Mouse (Mus musculus) forebrain, embryonic 14.5 days (tissue): ENCODE data around the gene Ptger4. TPM values are rescaled to one million over a fixed set of nuclear protein-coding genes. Genes with fewer than 3 reads are reported as not detected.
A peak's percentile ranks its signal among the peaks of the same experiment; 100 is the strongest.

ENCODE experiments used
- ATAC-seq: fragments of 200-750 bp; cut with Nextera tagmentation; 2 replicates; pipeline ENCODE4 v1.8.0; 2017; ENCODE audit warnings: mild to moderate bottlenecking, moderate library complexity
- DNase-seq: peaks from one replicate; pipeline ENCODE4 v3.0.0-alpha.2; 2015; ENCODE audit warnings: low spot score
- H3K27ac ChIP-seq: fragments of 300-500 bp; sonication (generic); 2 replicates; pipeline ENCODE4 v1.5.1; 2014; ENCODE audit warnings: low read depth, mild to moderate bottlenecking, control low read depth, low read length, moderate library complexity
- H3K27me3 ChIP-seq: fragments of 300-500 bp; sonication (generic); replicated peaks from 2 replicates; pipeline ENCODE4 v1.6.1; 2014; ENCODE audit warnings: low read length, control low read depth, mixed read lengths; ENCODE audit not compliant: control insufficient read depth, insufficient read depth
- H3K36me3 ChIP-seq: fragments of 300-500 bp; sonication (generic); 2 replicates; pipeline ENCODE4 v1.6.1; 2014; ENCODE audit warnings: low read length, control low read depth; ENCODE audit not compliant: control insufficient read depth, insufficient read depth
- H3K4me1 ChIP-seq: fragments of 300-500 bp; sonication (generic); 2 replicates; pipeline ENCODE4 v1.6.1; 2014; ENCODE audit warnings: antibody characterized with exemption, low read length, control low read depth; ENCODE audit not compliant: control insufficient read depth, insufficient read depth
- H3K4me2 ChIP-seq: fragments of 300-500 bp; sonication (generic); 2 replicates; pipeline ENCODE4 v1.6.1; 2014; ENCODE audit warnings: mild to moderate bottlenecking, control low read depth, low read length
- H3K4me3 ChIP-seq: fragments of 300-500 bp; sonication (generic); 2 replicates; pipeline ENCODE4 v1.5.1; 2014; ENCODE audit warnings: low read depth, low read length, control low read depth
- H3K9ac ChIP-seq: fragments of 300-500 bp; sonication (generic); 2 replicates; pipeline ENCODE4 v1.6.1; 2014; ENCODE audit warnings: mild to moderate bottlenecking, low read length, control low read depth, moderate library complexity
- H3K9me3 ChIP-seq: fragments of 300-500 bp; sonication (generic); replicated peaks from 2 replicates; pipeline ENCODE4 v1.6.1; 2016; ENCODE audit warnings: low read length, control low read depth, mixed read lengths; ENCODE audit not compliant: control insufficient read depth
- WGBS: fragments of 180-500 bp; shearing (Covaris S2); extraction: QIAGEN DNeasy Blood & Tissue Kit; methylation state at CpG from one replicate; pipeline ENCODE4 v1.1.7; 2014; 5-methylcytosine and 5-hydroxymethylcytosine counted together
- polyA plus RNA-seq: library from polyadenylated mRNA; unstranded; fragments of >200 nt; fragmentation: Nextera tagmentation; extraction: Ambion mirVana; gene quantifications from 2 replicates; pipeline ENCODE4 v1.2.1, GENCODE M21; 2014

Gene Ptger4
- polyA plus RNA-seq, result 0.42 and 0.51 TPM in 2 replicates

DNA sequence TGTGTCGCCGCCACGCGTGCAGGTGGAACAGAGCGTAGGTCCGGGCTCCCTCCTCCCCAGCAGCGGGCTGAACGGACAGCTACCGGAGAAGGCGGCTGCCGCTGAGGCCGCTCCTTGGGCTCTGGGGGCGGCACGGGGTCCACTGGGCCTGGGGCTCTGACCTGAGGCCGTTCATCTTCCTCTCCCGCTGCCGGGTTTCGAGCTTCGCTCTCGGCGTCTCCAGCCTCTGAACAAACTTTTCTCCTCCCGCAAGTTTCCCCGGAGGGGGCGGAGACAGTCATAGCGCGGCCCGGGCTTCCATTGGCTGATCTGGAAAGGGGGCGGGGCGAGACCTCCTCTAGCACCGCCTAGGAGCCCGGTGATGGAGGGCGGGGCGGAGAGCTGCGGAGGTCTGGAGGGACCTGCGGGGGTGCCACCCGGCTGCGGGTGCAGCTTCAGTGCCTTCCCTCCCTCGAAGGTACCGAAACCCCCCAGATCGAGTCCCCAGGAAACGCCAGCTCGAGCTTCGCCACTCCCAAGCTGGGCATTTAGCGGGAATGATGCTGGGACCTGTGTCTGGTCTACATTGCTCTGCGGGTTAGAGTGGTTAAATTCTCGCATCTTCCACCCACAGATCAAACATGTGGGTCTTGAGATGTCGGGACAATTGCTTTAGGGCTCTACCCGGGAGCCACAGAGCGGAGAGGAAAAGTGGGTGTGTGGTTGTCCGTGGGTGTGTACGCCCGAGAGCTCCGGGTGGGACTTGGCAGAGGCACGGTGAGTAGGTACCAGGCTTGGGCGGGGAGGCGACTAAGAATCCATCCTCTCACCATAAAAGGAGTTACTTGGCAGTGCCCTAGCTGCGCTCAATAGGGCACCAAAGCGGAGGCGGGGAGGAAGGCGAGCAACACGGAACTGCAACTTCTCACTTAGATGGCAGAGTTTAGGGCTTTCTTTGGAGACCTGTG, at the start of gene Ptger4:
Ptger4 (minus strand) TSS at position 229 of the 947 bp plus-strand sequence.
- WGBS, result under 1% methylated on average over 59 of the region's 61 CpGs
- ATAC-seq (peak; percentile 98), DNase-seq (peak; percentile 89)
- Histone ChIP-seq H3K4me3 (peak within 1 kb of the TSS; percentile 38), H3K27ac (no peak within 1 kb of the TSS), H3K4me1 (peaks cover 15% of the 10 kb centered on the region), H3K9me3 (no peaks in the 10 kb centered on the region), H3K9ac (peak within 1 kb of the TSS; percentile 41; the same call in 1 of the 2 replicates), H3K4me2 (peak within 1 kb of the TSS; percentile 79), H3K36me3 (no peaks in the 10 kb centered on the region), H3K27me3 (peaks cover 37% of the 10 kb centered on the region)

GRCm38 (mm10) chr15:5288412-5288811, 44.4 kb upstream of the Ptger4 start:
- Histone ChIP-seq H3K9ac (no peak overlapping the region), H3K4me3 (no peak overlapping the region), H3K9me3 (no peaks in the 10 kb centered on the region), H3K4me2 (no peak overlapping the region), H3K4me1 (no peaks in the 10 kb centered on the region), H3K27ac (no peak overlapping the region), H3K36me3 (no peaks in the 10 kb centered on the region), H3K27me3 (no peaks in the 10 kb centered on the region)
- 81% methylated on average over 8 of the region's 8 CpGs for WGBS
- no peak for ATAC-seq
- no peak for DNase-seq

GRCm38 (mm10) chr15:5287072-5287471, 43.1 kb upstream of the Ptger4 start:
- Histone ChIP-seq H3K36me3 (no peaks in the 10 kb centered on the region), H3K4me3 (no peak overlapping the region), H3K4me1 (no peaks in the 10 kb centered on the region), H3K9ac (no peak overlapping the region), H3K27ac (no peak overlapping the region), H3K9me3 (no peaks in the 10 kb centered on the region), H3K4me2 (no peak overlapping the region), H3K27me3 (no peaks in the 10 kb centered on the region)
- no peak for DNase-seq
- ATAC-seq, result no peak
- WGBS, result 90% methylated on average over 5 of the region's 5 CpGs

- Histone ChIP-seq H3K36me3 (no peaks in the 10 kb centered on the region), H3K27ac (no peak overlapping the region), H3K4me1 (no peaks in the 10 kb centered on the region), H3K9me3 (no peaks in the 10 kb centered on the region), H3K4me3 (no peak overlapping the region), H3K4me2 (no peak overlapping the region), H3K27me3 (no peaks in the 10 kb centered on the region), H3K9ac (no peak overlapping the region)
- no peak for DNase-seq
- WGBS, result 92% methylated on average over 2 of the region's 2 CpGs
- no peak for ATAC-seq
Observed at GRCm38 (mm10) chr15:5281316-5281715, 37.3 kb upstream of the Ptger4 start.

- WGBS, result 79% methylated on average over 4 of the region's 4 CpGs
Observed at GRCm38 (mm10) chr15:5279831-5280230, 35.8 kb upstream of the Ptger4 start.

GRCm38 (mm10) chr15:5278525-5278924, 34.5 kb upstream of the Ptger4 start:
- no peak overlapping the region for H3K27ac ChIP-seq
- no peaks in the 10 kb centered on the region for H3K4me1 ChIP-seq
- no peak overlapping the region for H3K4me3 ChIP-seq
- no peaks in the 10 kb centered on the region for H3K36me3 ChIP-seq
- no peak overlapping the region for H3K4me2 ChIP-seq
- ATAC-seq (no peak), DNase-seq (no peak)
- H3K27me3 ChIP-seq, result no peaks in the 10 kb centered on the region
- no peaks in the 10 kb centered on the region for H3K9me3 ChIP-seq
- no peak overlapping the region for H3K9ac ChIP-seq

More at GRCm38 (mm10) chr15:5279831-5280230, 35.8 kb upstream of the Ptger4 start:
- no peaks in the 10 kb centered on the region for H3K9me3 ChIP-seq
- no peaks in the 10 kb centered on the region for H3K36me3 ChIP-seq
- no peaks in the 10 kb centered on the region for H3K4me1 ChIP-seq
- no peak overlapping the region for H3K9ac ChIP-seq
- no peak overlapping the region for H3K4me2 ChIP-seq
- ATAC-seq (no peak), DNase-seq (no peak)
- H3K27ac ChIP-seq, result no peak overlapping the region
- H3K4me3 ChIP-seq, result no peak overlapping the region
- no peaks in the 10 kb centered on the region for H3K27me3 ChIP-seq

DNA sequence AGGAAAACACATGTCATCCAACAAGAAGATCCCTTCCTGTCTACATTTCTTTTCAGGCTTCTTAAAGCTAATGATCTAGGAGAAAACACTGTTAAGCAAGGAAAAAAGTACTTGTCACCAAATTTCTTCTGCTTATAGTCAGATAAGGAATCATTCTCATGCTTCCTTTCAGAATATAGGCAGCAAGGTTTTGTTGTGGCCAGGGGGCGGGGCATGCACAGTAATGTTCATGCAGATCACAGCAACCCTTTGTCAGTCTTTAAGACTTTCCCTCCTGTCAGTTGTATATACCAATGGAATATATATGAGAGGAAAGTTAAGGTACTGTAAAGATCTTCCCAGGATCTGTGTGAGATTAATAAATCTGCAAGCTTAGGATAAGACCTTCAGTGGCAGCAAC, 30.0 kb upstream of the Ptger4 start:
- no peak overlapping the region for H3K27ac ChIP-seq
- H3K4me2 ChIP-seq, result no peak overlapping the region
- WGBS, result 100% methylated on average over 1 of the region's 1 CpGs
- H3K9me3 ChIP-seq, result no peaks in the 10 kb centered on the region
- H3K4me3 ChIP-seq, result no peak overlapping the region
- no peak for DNase-seq
- H3K9ac ChIP-seq, result no peak overlapping the region
- no peak for ATAC-seq
- H3K27me3 ChIP-seq, result no peaks in the 10 kb centered on the region
- H3K36me3 ChIP-seq, result no peaks in the 10 kb centered on the region
- H3K4me1 ChIP-seq, result no peaks in the 10 kb centered on the region

- no peaks in the 10 kb centered on the region for H3K36me3 ChIP-seq
- H3K27ac ChIP-seq, result no peak overlapping the region
- H3K4me3 ChIP-seq, result no peak overlapping the region
- WGBS, result 73% methylated on average over 3 of the region's 3 CpGs
- DNase-seq (peak; percentile 28), ATAC-seq (no peak)
- H3K4me2 ChIP-seq, result no peak overlapping the region
- no peaks in the 10 kb centered on the region for H3K4me1 ChIP-seq
- H3K9ac ChIP-seq, result no peak overlapping the region
- no peaks in the 10 kb centered on the region for H3K9me3 ChIP-seq
- no peaks in the 10 kb centered on the region for H3K27me3 ChIP-seq
Observed at GRCm38 (mm10) chr15:5266095-5266494, 22.1 kb upstream of the Ptger4 start.

- Histone ChIP-seq H3K36me3 (no peaks in the 10 kb centered on the region), H3K9ac (no peak overlapping the region), H3K27me3 (no peaks in the 10 kb centered on the region), H3K4me3 (no peak overlapping the region), H3K27ac (no peak overlapping the region; the same call in 1 of the 2 replicates), H3K4me1 (no peaks in the 10 kb centered on the region), H3K4me2 (no peak overlapping the region), H3K9me3 (no peaks in the 10 kb centered on the region)
- DNase-seq, result peak; percentile 32
- WGBS, result 72% methylated on average over 10 of the region's 10 CpGs
- no peak for ATAC-seq
Observed at GRCm38 (mm10) chr15:5262874-5263504, 19.0 kb upstream of the Ptger4 start.
